Mouse (Mus musculus): ENCODE measurements around the gene Fcho2.

- TF ChIP-seq POLR2A (IDR thresholded peaks at IDR 0.05; ENCODE audit: low read depth, low read length), result no peak
- TF ChIP-seq CTCF (IDR thresholded peaks at IDR 0.05; ENCODE audit: extremely low read depth, insufficient read depth, insufficient read length, insufficient replicate concordance), result no peak
These were observed 119.7 kb downstream of the Fcho2 start for GRCm38 (mm10) chr13:98695546-98695945.
